Mouse (Mus musculus) heart, adult 2 months (tissue): ENCODE measurements at regions not wholly inside any gene's neighbourhood (a gene's known extent, or its start where the extent isn't known, plus 50 kb on each side); places are given as distances from the start of the nearest gene placed in this dataset.

ENCODE experiments used
- DNase-seq, 2 experiments: peaks; one replicate each; pipeline ENCODE4 v3.0.0; 2021
- H3K27ac ChIP-seq: fragments of 200-600 bp; 2 replicates; pipeline ENCODE4 v1.8.1; 2022
- H3K27me3 ChIP-seq: fragments of 200-500 bp; 2 replicates; pipeline ENCODE4 v1.6.1; 2012; ENCODE audit warnings: mild to moderate bottlenecking, low read length, inconsistent platforms, mixed read lengths; ENCODE audit not compliant: control insufficient read depth, insufficient read depth
- H3K36me3 ChIP-seq: fragments of 200-500 bp; 2 replicates; pipeline ENCODE4 v1.6.1; 2012; ENCODE audit warnings: low read length, inconsistent platforms; ENCODE audit not compliant: control insufficient read depth, insufficient read depth
- H3K4me1 ChIP-seq: fragments of 200-500 bp; 2 replicates; pipeline ENCODE4 v1.6.1; 2011; ENCODE audit warnings: low read length; ENCODE audit not compliant: control insufficient read depth, insufficient read depth
- H3K4me3 ChIP-seq: fragments of 200-600 bp; 2 replicates; pipeline ENCODE4 v1.8.1; 2022
- H3K79me2 ChIP-seq: fragments of 200-500 bp; replicated peaks from 2 replicates; pipeline ENCODE4 v1.6.1; 2012; ENCODE audit warnings: mild to moderate bottlenecking, inconsistent platforms, low read length, moderate library complexity, mixed read lengths; ENCODE audit not compliant: control insufficient read depth, insufficient read depth
- H3K9ac ChIP-seq: fragments of 200-500 bp; 2 replicates; pipeline ENCODE4 v1.6.1; 2012; ENCODE audit warnings: low read depth, mild to moderate bottlenecking, control low read depth, inconsistent platforms, low read length, mixed read lengths
- CTCF ChIP-seq: fragments of 200-600 bp; IDR thresholded peaks from 2 replicates; pipeline ENCODE4 v1.8.1; 2022; ENCODE audit warnings: antibody characterized with exemption, mild to moderate bottlenecking, moderate library complexity
- EP300 ChIP-seq: fragments of 200-500 bp; IDR thresholded peaks from 2 replicates; pipeline ENCODE4 v1.6.1; 2011; ENCODE audit warnings: low read depth, low read length, control low read depth; ENCODE audit not compliant: insufficient read depth
- POLR2A ChIP-seq: fragments of 200-500 bp; IDR thresholded peaks from 2 replicates; pipeline ENCODE4 v1.6.1; 2011; ENCODE audit warnings: mild to moderate bottlenecking, low read depth, low read length, control low read depth; ENCODE audit not compliant: insufficient read depth
- WGBS: fragments of 180-500 bp; shearing (Covaris S2); methylation state at CpG from one replicate; pipeline ENCODE4 v1.1.7; 2018; 5-methylcytosine and 5-hydroxymethylcytosine counted together
- intact Hi-C: fragments of 180-260 bp; cut with DNase I; formaldehyde crosslinking; loops from one replicate; pipeline ENCODE4 v1.15.1; 2025

DNA sequence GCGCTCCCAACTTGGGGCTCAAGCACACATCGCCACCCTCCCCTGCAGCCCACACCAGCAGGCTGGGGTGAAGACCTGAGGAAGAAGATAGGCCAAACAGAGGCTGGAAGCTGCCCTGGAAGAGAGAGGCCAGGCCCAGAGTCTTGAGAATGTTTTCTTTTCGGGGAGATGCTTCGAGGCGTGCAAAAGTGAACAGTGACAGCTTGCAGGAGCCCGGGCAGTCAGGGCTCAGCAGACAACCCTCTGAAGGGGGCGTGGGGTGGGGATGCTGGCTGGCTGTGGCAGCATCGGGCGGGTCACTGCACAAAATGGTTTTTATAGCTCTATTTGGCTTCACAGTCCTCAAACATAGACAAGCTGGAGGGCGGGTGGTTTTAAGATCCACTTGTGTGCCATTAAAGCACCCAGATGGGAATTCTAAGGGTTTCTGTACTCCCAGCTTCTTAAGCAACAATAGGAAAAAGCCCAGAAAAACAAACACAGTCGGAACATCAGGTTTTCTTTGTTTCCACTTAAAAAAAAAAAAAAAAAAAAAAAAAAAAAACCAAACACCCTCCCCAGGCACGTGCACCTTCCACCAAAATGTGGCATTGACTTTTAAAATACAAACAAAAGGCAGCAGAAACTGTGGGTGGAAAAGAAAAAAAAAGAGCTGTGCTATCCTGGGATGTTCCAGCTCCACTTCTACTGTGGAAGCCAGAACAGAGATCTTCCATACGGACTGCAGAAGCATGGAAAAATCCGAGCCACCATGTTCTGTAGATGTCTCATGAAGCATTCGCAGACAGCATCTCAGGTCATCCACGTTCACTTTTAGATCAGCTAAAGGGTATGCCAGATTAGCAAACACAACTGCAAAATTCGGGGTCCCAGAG is 123.5 kb downstream of the Ly86 start:
- H3K4me3 ChIP-seq: no peak overlapping the region
- no peak for TF ChIP-seq EP300
- no peak for TF ChIP-seq POLR2A
- TF ChIP-seq CTCF: no peak
- H3K9ac ChIP-seq: no peak overlapping the region
- WGBS: 80% methylated on average over 17 of the region's 17 CpGs
- no peak for DNase-seq
- H3K27ac ChIP-seq: peak overlapping the region; percentile 60
- no peaks in the 10 kb centered on the region for H3K27me3 ChIP-seq
- no peaks in the 10 kb centered on the region for H3K79me2 ChIP-seq
- peaks cover 1% of the 10 kb centered on the region; the same call in 1 of the 2 replicates for H3K4me1 ChIP-seq
- intact Hi-C loops: loop anchor here (5.0 kb wide), 2 partner anchors 154 to 474 kb away; no protein-coding TSS in a partner anchor
- no peaks in the 10 kb centered on the region for H3K36me3 ChIP-seq

DNA sequence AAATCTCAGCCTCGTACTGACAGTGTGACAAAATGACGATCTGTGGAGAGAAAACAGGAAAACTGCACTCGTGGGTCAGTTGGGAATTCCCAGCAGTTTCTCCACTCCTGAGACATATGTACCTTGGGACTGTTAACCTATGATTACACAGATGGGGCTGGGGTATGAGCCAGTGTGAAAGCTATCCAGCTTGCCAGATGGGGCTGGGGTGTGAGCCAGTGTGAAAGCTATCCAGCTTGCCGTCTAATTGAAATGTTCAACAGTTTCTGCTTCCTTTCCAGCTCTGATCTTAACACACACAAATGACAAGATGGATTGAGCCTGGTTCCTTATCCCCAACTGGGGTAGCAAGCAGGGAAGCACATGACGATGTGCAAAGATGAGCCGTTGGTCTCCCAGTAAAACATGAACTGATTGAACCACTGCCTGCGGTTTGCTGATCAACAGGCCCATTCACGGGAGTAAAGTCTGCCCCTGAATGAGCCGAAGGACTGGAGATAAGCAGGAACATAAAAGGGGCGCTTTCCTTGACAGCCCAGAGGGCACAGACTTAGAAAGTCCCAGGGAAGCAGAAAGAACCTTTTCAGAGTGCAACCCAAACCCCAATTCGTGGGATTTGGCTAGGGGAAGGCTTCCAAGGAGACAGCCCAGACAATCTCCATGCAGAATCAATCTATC is 125.4 kb downstream of the Ly86 start:
- intact Hi-C loops: no loop called here
- peaks cover 1% of the 10 kb centered on the region; the same call in 1 of the 2 replicates for H3K4me1 ChIP-seq
- no peak for TF ChIP-seq EP300
- no peak for TF ChIP-seq CTCF
- no peak for TF ChIP-seq POLR2A
- no peak overlapping the region for H3K27ac ChIP-seq
- no peak overlapping the region for H3K9ac ChIP-seq
- no peaks in the 10 kb centered on the region for H3K79me2 ChIP-seq
- H3K36me3 ChIP-seq: no peaks in the 10 kb centered on the region
- no peak overlapping the region for H3K4me3 ChIP-seq
- DNase-seq: no peak
- H3K27me3 ChIP-seq: no peaks in the 10 kb centered on the region
- 50% methylated on average over 11 of the region's 11 CpGs for WGBS

DNA sequence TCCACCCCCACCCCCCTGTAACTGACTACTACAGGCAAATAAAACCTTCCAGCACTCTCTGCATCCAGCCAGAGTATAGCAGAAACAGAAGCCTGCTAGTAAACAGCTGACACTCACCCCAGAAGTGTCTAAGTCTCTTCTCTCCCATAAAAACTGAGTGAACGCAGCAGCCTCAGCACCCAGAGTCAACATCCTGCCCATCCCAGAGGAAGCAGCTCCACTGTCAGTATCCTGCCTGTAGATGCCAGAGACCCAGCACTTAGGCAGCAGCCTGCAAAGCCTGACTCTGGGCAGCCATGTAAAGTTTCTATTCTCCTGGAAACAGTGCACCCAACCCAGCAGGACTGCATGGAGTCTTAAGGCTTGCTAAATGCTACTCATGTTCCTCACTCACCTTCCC is 128.4 kb downstream of the Ly86 start:
- Histone ChIP-seq H3K9ac (no peak overlapping the region), H3K79me2 (no peaks in the 10 kb centered on the region), H3K27me3 (no peaks in the 10 kb centered on the region), H3K4me1 (peaks cover 5% of the 10 kb centered on the region), H3K36me3 (no peaks in the 10 kb centered on the region), H3K27ac (no peak overlapping the region), H3K4me3 (no peak overlapping the region)
- intact Hi-C loops: no loop called here
- no peak for TF ChIP-seq CTCF
- WGBS: 52% methylated on average over 1 of the region's 1 CpGs
- DNase-seq: no peak

DNA sequence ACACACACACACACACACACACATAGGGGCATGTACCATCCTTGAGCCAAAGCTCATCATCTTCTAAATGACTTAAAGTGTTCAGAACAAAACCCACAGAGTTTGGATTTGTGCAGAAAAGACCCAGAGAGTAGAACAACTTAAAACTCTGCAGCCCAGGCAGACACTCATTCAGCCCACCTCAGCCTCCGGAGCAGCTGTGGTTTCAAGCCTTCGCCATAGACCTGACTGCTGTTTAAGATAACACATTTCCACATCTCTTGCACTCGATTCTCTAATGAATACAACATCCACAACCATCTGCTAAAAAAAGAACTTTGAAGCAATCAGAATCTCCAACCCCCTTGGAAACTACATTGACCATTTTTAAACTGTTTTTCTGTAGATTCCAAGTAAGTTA is 130.8 kb downstream of the Ly86 start:
- H3K36me3 ChIP-seq: no peaks in the 10 kb centered on the region
- TF ChIP-seq CTCF: no peak
- no peak for TF ChIP-seq EP300
- no peak overlapping the region for H3K4me3 ChIP-seq
- H3K27ac ChIP-seq: peak overlapping the region; percentile 80
- DNase-seq: no peak
- intact Hi-C loops: loop anchor here (5.0 kb wide), 1 partner anchor 36 kb away; no protein-coding TSS in a partner anchor
- 22% methylated on average over 3 of the region's 3 CpGs for WGBS
- H3K79me2 ChIP-seq: no peaks in the 10 kb centered on the region
- peaks cover 5% of the 10 kb centered on the region for H3K4me1 ChIP-seq
- H3K9ac ChIP-seq: no peak overlapping the region
- no peaks in the 10 kb centered on the region for H3K27me3 ChIP-seq

DNA sequence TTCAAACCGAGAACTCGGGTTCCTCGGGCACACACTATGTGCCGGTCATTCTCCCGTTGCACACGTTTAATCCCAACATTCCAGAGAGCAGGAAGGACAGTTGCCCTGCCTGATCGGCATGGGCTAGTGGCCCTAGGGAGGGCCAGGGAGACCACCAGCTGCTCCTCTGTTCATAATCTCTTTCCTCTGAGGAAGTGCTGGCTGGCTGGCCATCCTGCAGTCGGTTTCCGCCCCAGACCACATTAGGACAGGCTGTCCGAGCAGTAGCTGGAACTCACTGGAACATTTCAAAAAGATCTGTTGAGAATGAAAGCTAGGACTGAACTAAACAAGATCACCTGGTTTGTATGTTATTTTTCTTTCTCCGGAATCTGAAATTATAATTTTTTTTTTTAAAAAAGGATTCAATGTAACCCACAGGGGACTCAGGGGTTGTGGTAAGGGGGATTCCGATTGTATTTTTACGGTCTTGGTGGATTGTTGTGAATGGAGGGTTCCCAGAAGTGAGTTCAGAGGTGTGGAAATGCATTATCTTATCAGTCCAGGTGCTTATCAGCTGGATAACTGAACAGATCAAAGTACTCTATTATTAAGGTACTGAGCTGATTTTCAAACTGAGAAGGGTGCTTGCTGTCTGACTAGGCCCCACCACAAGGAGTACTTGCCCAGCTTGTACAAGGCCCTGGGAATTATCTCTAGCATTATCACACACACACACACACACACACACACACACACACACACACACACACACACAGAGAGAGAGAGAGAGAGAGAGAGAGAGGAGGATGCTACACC is 131.4 kb downstream of the Ly86 start:
- H3K4me3 ChIP-seq: peak overlapping the region; percentile 18
- intact Hi-C loops: loop anchor here (5.0 kb wide), 1 partner anchor 36 kb away; no protein-coding TSS in a partner anchor
- peak overlapping the region; percentile 33; the same call in 1 of the 2 replicates for H3K9ac ChIP-seq
- no peaks in the 10 kb centered on the region for H3K36me3 ChIP-seq
- WGBS: 38% methylated on average over 13 of the region's 13 CpGs
- peak overlapping the region; percentile 80 for H3K27ac ChIP-seq
- H3K4me1 ChIP-seq: peaks cover 5% of the 10 kb centered on the region
- TF ChIP-seq EP300 (peak; percentile 91), CTCF (no peak), POLR2A (peak; percentile 39; the same call in 1 of the 2 replicates)
- peak; percentile 56 to 57 for DNase-seq
- H3K79me2 ChIP-seq: no peaks in the 10 kb centered on the region
- H3K27me3 ChIP-seq: no peaks in the 10 kb centered on the region

DNA sequence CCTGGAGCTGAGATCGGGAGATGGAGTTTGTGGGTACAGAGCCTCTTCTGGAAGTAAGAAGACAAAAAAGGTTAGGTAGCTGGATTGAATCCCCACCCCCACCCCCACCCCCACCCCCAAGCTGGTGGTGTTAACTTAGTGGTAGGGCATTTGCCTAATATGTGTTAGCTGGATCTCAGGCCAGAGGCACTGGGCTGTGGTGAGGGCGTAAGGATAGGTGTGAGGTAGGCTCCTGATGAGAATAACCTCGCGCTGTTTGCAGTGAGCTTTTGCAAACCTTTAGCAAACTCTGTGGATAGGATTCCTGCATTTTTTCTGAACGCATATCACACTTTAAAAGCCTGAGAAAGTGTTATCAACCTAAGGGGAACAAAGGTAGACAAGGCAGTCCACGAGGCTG is 132.3 kb downstream of the Ly86 start:
- no peak for TF ChIP-seq CTCF
- TF ChIP-seq POLR2A: no peak
- TF ChIP-seq EP300: no peak
- no peak for DNase-seq
- Histone ChIP-seq H3K27ac (peak overlapping the region; percentile 42), H3K4me1 (peaks cover 7% of the 10 kb centered on the region), H3K27me3 (no peaks in the 10 kb centered on the region), H3K36me3 (no peaks in the 10 kb centered on the region), H3K9ac (no peak overlapping the region), H3K4me3 (no peak overlapping the region), H3K79me2 (no peaks in the 10 kb centered on the region)
- intact Hi-C loops: loop anchor here (5.0 kb wide), 1 partner anchor 35 kb away; no protein-coding TSS in a partner anchor
- 53% methylated on average over 6 of the region's 6 CpGs for WGBS
